Mouse (Mus musculus) right cerebral cortex, adult 18-20 months (tissue): ENCODE results near the gene Pex16.

Experiments
- DNase-seq: peaks from one replicate; pipeline ENCODE4 v3.0.0; 2022; ENCODE audit warnings: mixed read lengths

Pex16 gene

DNA sequence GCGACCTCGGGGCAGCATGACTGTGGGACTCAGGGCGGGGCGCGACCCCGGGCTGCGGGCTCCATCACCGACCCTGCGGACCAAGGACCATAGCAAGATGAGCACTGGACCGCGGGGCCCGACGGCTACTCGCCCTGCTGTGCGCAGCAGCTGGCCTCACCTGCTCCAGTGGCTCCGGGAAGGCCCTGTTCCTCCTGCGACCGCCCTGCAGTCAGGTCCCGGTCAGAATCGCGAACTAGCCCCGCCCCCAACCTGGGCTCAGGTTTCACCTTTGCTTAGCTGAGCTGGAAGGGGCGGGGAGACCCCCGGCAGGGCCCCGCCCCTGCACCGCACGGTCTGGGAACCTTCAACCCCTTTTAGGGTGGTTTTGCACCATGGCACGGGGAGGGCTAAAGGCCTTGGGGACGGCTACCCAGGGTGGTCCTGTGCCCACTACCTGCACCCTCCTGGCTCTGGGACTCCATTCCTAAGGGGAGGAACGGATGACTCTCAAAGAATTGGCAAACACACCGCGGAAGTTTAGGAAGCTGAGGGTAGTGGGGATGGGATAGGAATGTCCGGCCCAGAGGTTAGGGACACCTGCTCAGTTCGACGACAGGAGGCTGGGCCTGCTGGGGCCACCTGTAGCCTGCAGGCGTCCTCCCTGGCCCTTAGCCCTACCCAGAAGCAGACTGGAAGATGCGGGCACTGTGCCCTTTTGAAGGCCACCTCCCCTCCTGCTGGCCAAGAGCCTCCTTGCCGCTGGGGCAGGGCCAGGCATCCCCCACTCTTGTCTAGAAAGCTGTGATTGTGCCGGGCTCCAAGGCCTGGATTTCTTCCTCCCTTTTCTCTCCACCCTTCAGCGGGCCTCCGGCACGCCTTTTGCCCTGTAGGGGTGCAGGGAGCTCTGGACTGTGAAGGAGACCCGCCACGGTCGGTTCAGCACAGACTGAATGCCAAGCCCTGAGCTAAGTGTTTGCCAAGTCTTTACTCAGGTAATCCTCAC, 3.4 kb upstream of the Pex16 start:
- DNase-seq = no peak

DNA sequence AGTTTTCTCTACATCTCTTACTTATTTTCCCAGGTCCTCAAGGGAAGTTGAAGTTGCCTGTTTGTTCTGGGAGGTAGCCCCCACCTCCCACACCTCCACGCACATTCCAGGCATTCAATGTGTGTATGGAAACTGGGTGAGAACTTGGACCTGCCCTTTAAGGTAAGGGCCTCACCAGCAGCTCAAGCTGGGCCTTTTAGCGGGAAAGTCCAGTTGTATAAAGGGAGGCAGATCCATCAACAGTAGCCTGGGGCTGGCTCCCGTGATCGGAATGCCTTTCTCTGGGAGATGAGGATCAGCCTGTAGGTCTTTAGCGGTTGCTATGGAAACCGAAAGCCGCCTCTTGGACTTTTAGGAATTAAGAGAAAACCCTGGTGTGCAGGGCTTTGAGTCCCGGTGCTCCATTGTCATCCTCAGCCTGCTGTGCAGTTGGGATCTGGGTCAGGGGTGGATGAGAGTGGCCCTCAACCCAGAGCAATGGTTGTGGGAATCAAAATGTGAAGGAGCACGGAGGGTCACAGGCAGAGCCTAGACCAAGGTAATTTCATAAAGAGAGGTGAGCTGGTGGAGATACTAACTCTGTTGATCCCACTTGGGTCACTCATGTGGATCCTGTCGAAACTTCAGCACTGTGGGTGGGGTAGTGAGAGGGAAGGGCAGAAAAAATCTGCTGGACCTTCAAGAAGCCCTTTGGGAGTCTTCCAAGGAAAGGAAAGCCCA, 2.3 kb upstream of the Pex16 start:
- DNase-seq = no peak

DNA sequence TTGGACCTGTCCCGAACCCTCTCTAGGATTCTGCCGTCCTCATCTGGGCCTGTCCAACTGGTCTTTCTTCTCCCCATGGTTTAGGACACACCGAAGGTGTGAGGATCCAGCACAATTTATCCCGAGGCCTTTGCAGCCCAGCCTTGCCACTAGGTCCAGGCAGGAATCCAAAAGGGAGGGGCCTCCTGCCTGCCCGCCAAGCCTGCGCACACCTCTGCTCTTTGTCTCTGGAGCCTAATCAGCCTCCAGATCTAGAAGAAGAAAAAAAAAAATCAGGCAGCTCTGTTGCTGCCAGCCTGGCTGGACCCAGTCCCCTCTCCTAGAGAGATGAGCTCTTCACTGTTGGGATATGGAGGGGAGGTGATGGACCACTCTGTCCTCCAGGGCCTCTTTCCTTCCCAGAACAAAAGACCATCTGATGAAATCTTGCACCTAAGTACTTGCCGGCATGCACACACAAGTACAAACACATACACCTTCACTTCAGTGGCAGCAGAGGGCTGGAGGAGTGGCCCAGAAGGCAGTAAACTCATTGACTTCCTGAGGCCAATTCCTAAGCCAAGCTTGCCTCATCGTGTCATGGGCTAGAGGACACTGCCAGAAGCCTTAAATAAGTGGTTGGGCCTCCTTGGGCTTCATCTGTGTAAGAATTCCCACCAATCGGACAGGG, 1.6 kb upstream of the Pex16 start:
- DNase-seq = no peak

DNA sequence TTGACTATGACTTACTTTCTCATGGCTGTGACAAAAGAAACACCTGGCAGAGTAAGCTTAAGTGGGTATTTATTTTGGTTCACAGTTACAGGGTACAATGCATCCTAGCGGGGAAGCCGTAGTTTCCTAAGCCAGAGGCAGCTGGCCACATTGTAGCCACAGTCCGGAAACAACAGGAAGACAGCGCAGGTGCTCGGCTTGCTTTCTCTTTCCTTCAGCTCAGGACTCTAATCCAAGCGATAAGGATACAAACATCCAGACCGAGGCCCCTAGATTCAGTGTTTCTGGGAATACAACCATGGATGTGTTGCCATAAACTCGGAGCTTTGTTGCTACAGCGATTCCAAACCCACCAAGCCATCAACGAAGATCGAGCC, 1.1 kb upstream of the Pex16 start:
- no peak for DNase-seq

DNA sequence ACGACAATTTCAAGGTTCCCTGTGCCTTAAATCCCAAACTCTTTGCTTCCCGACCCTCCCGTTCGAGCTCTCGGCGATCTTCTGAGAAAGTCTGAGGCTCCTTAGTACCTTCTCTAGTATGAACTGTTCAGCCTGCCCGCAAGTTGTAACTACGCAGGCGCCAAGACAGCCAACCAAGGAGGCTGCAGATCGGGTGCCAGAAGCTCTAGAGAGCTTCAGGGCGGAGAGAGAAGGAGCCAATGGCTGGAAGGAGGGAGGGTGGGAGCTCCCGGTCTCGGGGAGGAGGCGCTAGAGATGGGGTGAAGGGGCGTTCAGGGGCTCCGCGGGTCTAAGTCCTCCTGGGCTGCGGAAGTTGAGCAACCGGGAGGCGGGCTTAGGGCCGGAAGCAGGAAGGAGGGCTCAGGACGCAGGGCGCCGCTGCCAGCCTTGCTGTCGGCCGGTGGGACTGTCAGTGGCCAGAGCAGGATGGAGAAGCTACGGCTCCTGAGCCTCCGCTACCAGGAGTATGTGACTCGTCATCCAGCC, 685 bp downstream of the Pex16 start:
- DNase-seq = peak; percentile 98

DNA sequence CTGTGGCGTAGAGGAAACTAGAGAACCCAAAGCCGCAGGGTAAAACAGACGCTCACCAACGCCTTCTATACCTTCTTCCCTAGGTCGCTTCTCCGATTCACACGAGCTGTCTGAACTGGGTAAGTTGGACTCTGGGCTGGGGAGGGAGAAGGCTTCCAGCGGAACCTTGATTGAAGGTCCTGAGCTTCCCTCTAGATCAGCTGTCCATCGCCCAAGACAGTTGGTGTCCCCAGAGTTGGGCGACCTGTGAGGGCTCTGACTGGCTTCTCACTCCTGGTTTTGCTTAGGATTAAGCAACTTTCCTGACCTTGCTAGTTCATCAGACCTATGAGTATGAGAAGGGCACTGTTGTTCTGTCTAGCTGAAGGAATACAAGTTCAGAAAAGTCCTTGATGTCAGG, 1.3 kb downstream of the Pex16 start:
- DNase-seq = no peak

DNA sequence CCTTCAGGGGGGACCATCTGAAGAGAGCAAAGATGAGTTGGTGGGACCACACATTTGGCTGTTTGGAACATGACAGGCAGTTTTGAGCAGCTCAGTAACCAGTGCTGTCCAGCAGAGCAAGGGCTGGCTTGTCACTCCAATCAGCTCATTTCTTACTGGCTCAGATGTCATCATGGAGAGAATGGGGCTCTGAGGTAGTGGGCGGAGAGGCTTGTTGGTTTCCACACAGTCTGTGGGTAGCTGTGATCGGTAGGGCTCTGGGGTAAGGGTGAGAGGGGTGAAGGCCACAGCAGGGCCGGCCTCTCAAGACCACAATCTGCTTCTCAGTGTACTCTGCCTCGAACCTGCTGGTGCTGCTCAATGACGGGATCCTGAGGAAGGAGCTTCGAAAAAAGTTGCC, 1.8 kb downstream of the Pex16 start:
- no peak for DNase-seq

DNA sequence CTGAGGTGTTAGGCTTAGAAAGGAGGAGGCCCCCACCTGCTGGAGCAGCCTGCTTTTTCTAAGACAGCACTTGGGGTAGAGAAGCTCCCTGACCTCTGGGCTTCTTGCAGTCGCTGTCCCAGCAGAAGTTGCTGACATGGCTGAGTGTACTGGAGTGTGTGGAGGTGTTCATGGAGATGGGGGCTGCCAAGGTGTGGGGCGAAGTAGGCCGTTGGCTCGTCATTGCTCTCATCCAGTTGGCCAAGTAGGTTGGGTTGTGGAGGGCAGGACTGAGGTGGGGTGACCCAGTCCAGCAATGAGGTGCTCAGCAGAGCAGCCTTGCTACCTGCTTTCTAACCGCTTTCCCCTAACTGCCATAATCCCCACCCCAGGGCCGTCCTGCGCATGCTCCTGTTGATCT, 2.8 kb downstream of the Pex16 start:
- no peak for DNase-seq

DNA sequence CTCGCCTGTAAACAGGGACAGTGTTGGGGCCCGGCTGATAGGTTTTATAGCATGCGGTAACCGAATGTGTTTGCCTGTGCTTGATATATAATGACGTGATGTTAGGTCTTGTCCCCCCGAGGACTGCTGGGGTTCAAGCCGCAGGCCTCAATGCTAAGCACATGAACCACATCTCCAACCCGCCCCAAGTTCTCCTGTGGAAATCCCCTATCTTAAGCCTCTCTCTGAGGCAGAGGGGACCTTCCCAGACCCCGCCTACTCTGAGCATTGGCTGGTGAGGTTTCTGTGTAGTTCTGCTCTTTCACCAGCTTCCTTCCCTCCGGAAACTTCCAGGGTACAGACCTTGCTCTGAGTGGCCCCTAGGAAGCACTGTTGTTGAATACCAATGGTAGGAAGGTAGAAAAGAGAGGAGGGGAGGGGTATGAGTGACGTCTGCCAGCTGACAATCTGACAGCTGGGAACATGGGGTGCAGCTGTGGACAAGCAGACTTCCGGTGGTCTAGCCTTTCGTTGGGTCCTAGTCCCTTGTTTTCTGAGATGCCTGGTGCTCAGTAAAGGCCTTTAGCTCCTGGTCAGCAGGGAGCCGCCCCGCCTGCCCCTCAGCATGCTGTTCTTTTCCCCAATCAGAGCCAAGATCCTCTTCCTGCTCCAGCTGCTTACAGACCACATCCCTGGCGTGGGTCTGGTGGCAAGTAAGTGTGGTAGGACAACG, 5.5 kb downstream of the Pex16 start:
- DNase-seq = no peak

DNA sequence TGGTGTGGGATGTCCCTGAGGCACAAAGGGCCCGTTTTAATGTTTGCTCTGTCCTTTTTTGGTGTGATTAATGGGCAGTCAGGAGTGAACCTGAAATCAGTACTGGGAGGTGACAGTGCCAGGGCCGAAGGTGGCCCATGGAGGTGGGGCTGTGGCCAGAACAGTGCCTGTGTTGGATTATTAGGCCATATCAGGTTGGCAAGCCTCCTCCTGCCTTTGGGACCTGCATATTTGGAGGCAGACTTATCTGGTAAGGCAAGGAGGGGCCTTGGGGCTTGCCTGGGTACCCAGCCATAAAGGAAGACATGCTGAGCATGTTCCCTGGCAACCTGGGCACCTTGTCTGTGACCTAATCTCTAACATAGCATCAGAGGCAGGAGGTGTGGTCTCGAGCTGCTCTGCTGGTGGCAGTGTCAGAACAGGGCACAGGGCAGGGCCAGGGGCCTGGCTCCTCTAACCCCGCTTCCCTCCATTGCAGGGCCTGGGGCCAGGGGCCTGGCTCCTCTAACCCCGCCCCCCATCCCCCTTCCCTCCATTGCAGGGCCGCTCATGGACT, 6.1 kb downstream of the Pex16 start:
- DNase-seq = no peak

DNA sequence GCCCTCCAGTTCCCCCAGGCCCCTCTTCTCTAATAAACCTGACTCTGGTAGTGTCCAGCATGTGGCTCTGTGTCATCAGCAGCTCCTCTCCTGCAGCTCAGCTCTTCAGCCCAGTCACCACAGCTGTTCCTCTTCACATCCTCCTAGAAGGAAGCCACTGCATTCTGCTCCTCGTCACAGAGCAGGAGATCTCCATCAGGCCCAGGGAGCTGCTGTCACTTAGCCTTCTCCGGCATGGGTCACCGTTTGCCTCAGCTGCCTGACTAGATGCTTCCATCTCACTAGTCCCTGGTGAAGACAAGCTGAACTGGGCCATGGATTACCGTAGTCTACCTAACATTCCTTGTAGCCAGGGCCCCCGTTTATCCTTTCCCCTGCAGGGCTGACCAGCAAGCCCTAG, 6.7 kb downstream of the Pex16 start:
- DNase-seq = no peak

DNA sequence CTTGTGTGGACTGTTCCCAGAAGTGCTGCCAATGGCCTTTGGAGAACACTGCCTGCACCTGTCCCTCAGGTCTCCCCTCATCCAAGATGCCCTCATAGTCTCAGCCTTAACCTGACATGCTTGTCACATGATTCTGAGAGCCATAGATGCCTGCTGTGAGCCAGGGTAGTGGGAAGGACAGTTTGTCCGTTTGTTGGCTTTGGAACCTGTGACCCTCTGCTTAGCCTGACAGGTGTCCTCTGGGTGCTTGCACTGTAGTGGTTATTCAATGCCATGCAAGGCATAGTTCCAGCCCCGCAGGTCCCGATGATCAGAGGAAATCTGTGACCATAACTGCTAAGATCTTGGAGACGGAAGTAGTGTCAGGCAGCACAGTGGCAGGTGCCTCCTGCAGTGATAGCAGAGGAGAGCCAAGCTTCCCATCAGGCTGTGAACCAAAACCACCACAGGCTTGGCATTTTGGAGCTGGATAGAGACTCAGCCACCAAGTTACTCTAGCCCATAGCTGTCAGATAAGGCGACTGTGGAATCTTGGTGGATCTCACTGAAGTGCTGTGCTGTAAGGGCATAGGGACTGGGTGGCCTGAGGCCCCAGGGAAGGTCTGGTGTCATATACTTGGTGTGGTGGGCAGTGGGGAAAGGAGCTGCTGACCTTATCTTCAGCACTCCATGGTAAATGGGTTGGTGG, 7.6 kb downstream of the Pex16 start, which contains the start of gene 1700029I15Rik:
Gene 1700029I15Rik (plus strand): TSS at position 638 of the 688 bp plus-strand sequence.
- no peak for DNase-seq

DNA sequence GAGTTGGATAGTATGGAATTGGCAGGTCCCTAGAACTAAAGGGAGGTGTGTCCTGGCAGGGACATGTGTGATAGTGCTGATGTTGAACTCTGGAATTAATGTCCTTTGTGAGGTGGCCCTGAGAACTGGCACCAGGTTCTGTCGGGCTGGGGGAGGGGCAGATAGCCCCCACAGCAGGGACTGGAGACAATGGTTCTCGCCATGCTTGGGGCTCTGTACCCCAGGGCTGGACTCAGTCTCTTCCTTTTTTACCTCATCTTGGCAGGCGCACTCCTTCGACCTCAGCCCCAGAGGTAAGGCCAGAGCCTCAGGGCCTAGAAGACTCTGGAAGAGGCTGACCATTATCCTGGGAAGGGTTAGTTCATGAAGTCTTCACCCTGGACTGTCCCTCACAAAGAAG, 8.3 kb downstream of the Pex16 start:
- no peak for DNase-seq

DNA sequence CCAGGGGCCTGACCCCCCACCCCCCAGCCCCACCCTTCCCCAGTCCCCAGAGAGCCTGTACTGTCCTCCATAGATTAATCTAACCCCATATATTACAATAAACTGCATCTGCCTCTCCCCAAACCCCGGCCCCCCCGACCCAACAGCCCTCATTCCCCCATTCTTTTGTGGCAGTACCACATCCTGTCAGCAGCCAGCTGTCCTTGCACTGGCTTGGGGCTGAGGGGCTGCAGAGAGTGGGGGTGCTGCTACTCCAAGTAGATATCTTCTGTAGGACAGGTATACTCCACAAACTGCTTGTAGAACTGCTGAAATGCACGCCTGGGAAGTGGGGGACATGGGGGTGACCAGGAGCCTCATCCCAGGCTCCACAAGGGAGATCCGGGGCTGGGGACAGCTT, 9.6 kb downstream of the Pex16 start:
- no peak for DNase-seq

DNA sequence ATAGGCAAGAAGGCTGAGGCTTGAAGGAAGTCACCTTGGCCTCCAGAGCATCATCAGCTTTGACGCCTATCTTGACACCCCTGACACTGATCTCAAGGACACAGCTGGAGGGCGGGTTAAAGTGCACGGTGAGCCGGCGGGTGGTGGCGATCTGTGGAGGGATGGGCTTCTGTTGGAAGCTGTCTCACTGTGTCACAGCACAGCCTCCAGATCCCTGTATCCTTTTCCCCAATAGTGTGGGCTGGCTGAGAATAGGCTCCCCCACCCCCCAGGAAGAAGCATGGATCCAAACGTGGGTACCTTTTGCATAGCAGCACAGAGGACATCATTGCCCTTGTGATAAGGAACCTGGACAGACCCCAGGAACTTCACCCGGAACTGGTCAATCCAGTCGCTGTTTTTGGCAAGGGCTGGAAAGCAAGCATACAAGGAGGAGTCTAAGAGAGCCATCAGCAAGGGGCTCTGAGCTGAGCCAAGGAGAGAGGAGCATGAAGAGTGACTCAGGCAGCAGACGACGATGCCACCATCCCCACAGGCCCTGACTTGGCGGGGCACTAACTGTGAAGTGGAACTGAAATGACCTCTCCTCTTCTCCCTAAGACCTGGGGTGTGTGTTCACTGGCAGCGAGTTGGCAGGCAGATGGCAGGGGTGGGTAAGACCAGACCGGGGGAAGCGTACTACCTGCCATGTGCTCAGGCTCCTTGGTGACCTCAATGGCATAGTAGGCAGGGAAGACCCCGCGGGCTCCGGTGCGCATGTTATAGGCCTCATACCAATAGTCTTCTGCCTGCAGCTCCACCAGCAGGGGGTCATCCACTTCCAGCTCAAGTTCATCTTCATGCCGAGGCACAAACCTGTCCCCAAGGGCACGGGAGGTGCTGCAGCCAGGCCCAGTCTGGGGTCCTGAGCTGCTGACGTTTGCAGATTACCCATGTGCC, 10.9 kb downstream of the Pex16 start:
- no peak for DNase-seq

DNA sequence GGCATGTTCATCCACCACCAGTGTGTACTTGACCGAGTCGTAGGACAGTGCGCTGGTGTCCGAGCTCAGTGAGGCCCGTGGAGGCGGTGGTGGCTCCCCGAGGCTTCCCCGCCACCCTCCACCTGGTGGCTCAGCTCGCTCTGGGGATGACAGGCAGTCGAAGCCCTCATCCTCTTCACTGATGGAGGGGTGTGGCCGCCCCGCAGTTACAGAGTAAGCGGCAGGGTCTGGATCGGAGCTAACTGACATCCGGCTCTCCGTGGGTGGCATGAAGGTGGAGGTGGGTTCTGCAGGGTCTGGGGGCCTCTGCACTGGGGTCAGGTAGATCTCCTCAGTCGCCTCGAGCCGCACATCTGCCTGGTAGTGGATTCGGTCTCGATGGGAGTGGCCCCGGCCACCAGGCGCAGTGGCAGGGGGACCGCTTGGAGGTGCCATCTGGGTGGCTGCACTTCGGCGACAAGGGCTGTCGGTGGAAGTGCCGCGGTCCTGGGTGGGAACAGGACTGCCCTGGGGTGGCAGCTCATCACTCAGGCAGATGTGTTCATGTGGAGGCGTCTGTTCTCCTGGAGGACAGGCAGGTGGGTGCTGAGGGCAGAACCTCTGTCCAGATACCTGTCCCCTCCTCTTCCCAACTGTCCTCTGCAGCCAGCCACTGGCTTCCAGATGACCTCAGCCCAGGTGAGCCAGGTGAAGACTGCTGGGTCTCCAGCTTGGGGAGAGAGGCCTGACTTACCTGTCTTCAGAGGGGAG, 12.5 kb downstream of the Pex16 start:
- DNase-seq = no peak

DNA sequence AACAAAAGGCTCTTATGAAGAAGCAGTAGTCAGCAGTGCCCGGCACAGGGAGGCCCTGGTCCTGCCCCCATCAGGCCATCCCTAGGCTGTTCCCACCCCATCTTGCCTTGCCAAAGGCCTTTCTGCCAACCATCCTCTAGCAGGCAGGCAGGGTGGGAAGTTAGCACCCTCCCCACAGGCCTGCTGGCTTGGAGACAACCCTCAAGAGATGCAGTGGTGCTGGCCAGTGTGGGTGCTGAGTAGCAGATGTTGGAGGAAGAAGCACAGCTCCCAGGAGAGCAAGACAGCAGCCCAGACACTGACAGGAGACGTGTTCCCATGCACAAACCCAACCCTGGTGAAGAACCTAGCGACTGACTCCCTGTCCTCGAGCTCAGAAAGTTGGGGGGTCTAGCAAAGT, 13.2 kb downstream of the Pex16 start:
- DNase-seq = peak; percentile 85

DNA sequence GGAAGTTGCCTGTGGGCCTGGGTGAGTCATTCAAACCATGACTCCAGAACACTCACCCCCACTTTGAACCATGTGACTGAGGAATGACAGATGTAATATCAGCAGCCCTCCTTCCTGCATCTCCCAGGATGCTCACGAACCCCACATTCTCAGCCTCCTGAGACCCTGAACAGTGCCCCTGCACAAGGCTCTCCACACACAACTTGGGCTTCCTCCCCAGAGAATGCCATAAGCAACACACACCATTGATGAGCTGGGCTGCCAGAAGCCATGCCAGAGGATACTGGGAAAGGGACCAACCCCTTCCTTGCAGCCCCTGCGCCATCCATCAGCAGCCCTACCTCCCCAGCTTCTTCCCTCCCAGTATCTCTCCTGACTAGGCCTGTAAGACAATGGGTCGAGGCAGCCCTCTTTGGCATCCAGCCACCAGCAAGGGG, 13.6 kb downstream of the Pex16 start:
- DNase-seq = peak; percentile 67

DNA sequence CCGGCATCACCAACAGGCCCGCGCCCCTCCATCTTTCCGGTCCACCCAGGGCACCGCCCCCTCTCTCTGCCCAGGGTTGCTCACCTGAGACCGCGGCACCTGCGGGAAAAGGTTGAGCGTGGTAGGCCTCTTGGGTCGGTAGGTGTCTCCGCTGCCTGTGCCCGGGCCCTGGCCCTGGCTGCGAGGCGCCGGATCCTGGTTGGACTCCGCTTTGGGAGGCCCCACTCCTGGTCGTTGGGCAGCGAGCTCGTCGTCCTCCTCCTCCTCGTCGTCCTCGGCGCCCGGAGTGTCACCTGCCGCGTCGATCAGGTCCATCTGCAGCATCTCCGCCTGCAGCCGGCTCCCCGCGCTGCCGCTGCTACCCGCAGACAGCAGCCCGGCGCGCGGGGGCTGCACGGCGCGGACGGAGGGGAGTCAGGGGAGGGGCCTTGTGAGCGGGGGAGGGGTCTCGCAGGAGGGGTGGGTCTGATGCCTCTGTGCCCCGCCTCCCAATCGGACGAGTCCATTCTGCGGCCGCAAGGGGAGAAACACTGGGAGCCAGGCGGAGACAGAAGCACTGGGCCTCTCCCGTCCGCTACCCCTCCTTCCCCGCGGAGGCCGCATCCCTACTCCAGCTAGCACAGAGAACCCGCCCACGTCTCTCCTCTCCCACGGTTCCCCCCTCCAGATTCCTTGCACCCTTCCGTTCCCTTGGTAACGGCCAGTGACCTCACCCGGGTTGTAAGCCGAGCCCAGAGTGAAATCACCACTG, 14.6 kb downstream of the Pex16 start:
- DNase-seq = peak; percentile 97
